Mouse (Mus musculus): ENCODE measurements around the gene Hnf1b. TPM values are rescaled to one million over a fixed set of nuclear protein-coding genes. Genes with fewer than 3 reads are reported as not detected.

The Hnf1b gene
- polyA plus RNA-seq, 1 experiment from 2014 or later: 167 TPM

- DNase-seq (ENCODE audit: low read depth, low spot score) (no peak), ATAC-seq (peak; percentile 9)
- in situ Hi-C loops (cut with MboI; ENCODE audit: low pct_unique_long_range_greater_than_20kb): loop anchor here (5.0 kb wide), 3 partner anchors 34 to 86 kb away; no protein-coding TSS in a partner anchor
- POLR2A ChIA-PET: interaction anchor here (0.9 to 11.1 kb wide), 13 partner anchors 22 to 85 kb away, joined by 3 to 128 read pairs (median 5); no protein-coding TSS in a partner anchor
- no peaks in the 10 kb centered on the region for H3K27me3 ChIP-seq
- CTCF ChIA-PET: interaction anchor here (0.9 to 9.5 kb wide), 3 partner anchors 22 to 75 kb away, joined by 3 to 78 read pairs (median 4); no protein-coding TSS in a partner anchor
- no peak for TF ChIP-seq CTCF (IDR thresholded peaks at IDR 0.05)
These were observed 1.6 kb downstream of the Hnf1b start for GRCm38 (mm10) chr11:83851273-83852015.

GRCm38 (mm10) chr11:83852016-83852355 is 2.1 kb downstream of the Hnf1b start:
- POLR2A ChIA-PET: interaction anchor here (0.9 to 11.1 kb wide), 10 partner anchors 17 to 85 kb away, joined by 3 to 128 read pairs (median 4); no protein-coding TSS in a partner anchor
- H3K27me3 ChIP-seq: no peaks in the 10 kb centered on the region
- CTCF ChIA-PET: interaction anchor here (0.9 to 9.5 kb wide), 3 partner anchors 23 to 75 kb away, joined by 4 to 78 read pairs (median 4); no protein-coding TSS in a partner anchor
- no peak for TF ChIP-seq CTCF (IDR thresholded peaks at IDR 0.05)
- no peak for DNase-seq (ENCODE audit: low read depth, low spot score)
- ATAC-seq: no peak
- in situ Hi-C loops (cut with MboI; ENCODE audit: low pct_unique_long_range_greater_than_20kb): loop anchor here (5.0 kb wide), 3 partner anchors 35 to 85 kb away; no protein-coding TSS in a partner anchor

- ChIA-PET CTCF (interaction anchor here (0.9 to 9.5 kb wide), 4 partner anchors 12 to 84 kb away, joined by 4 to 78 read pairs (median 7); no protein-coding TSS in a partner anchor), POLR2A (interaction anchor here (0.9 to 11.1 kb wide), 8 partner anchors 16 to 84 kb away, joined by 3 to 128 read pairs (median 4); no protein-coding TSS in a partner anchor)
- in situ Hi-C loops (cut with MboI; ENCODE audit: low pct_unique_long_range_greater_than_20kb): loop anchor here (5.0 kb wide), 3 partner anchors 35 to 85 kb away; no protein-coding TSS in a partner anchor
- H3K27me3 ChIP-seq: no peaks in the 10 kb centered on the region
- no peak for DNase-seq (ENCODE audit: low read depth, low spot score)
- ATAC-seq: no peak
- TF ChIP-seq CTCF (IDR thresholded peaks at IDR 0.05): no peak
These were observed 2.8 kb downstream of the Hnf1b start for GRCm38 (mm10) chr11:83852501-83853211.

- H3K27me3 ChIP-seq: no peaks in the 10 kb centered on the region
- ATAC-seq (no peak), DNase-seq (ENCODE audit: low read depth, low spot score) (no peak)
- no peak for TF ChIP-seq CTCF (IDR thresholded peaks at IDR 0.05)
- in situ Hi-C loops (cut with MboI; ENCODE audit: low pct_unique_long_range_greater_than_20kb): loop anchor here (5.0 kb wide), 3 partner anchors 36 to 84 kb away; no protein-coding TSS in a partner anchor
- CTCF ChIA-PET: interaction anchor here (1.1 to 9.5 kb wide), 6 partner anchors 12 to 83 kb away, joined by 3 to 78 read pairs (median 6); no protein-coding TSS in a partner anchor
- POLR2A ChIA-PET: interaction anchor here (0.6 to 11.1 kb wide), 12 partner anchors 14 to 1420 kb away, joined by 3 to 128 read pairs (median 4); no protein-coding TSS in a partner anchor
These were observed 3.4 kb downstream of the Hnf1b start for GRCm38 (mm10) chr11:83853221-83853792.

GRCm38 (mm10) chr11:83854091-83854490 is 4.2 kb downstream of the Hnf1b start:
- no peak for ATAC-seq
- no peaks in the 10 kb centered on the region for H3K27me3 ChIP-seq
- ChIA-PET POLR2A (interaction anchor here (0.5 to 11.1 kb wide), 12 partner anchors 13 to 402 kb away, joined by 3 to 128 read pairs (median 3); no protein-coding TSS in a partner anchor), CTCF (interaction anchor here (1.1 to 9.5 kb wide), 7 partner anchors 11 to 82 kb away, joined by 3 to 78 read pairs (median 5); no protein-coding TSS in a partner anchor)
- in situ Hi-C loops (cut with MboI; ENCODE audit: low pct_unique_long_range_greater_than_20kb): loop anchor here (5.0 kb wide), 3 partner anchors 37 to 83 kb away; no protein-coding TSS in a partner anchor
- no peak for DNase-seq (ENCODE audit: low read depth, low spot score)
- TF ChIP-seq CTCF (IDR thresholded peaks at IDR 0.05): no peak

GRCm38 (mm10) chr11:83854707-83855106 is 4.8 kb downstream of the Hnf1b start:
- no peaks in the 10 kb centered on the region for H3K27me3 ChIP-seq
- ATAC-seq: no peak
- in situ Hi-C loops (cut with MboI; ENCODE audit: low pct_unique_long_range_greater_than_20kb): loop anchor here (5.0 kb wide), 3 partner anchors 37 to 83 kb away; no protein-coding TSS in a partner anchor

GRCm38 (mm10) chr11:83857256-83857655 is 7.4 kb downstream of the Hnf1b start:
- TF ChIP-seq CTCF (IDR thresholded peaks at IDR 0.05): no peak
- POLR2A ChIA-PET: interaction anchor here (0.6 to 1.4 kb wide), 7 partner anchors 18 to 102 kb away, joined by 3 to 4 read pairs (median 4); no protein-coding TSS in a partner anchor
- ATAC-seq (no peak), DNase-seq (ENCODE audit: low read depth, low spot score) (no peak)
- CTCF ChIA-PET: no interaction called here
- in situ Hi-C loops (cut with MboI; ENCODE audit: low pct_unique_long_range_greater_than_20kb): no loop called here
- H3K27me3 ChIP-seq: no peaks in the 10 kb centered on the region

More at GRCm38 (mm10) chr11:83854707-83855106, 4.8 kb downstream of the Hnf1b start:
- POLR2A ChIA-PET: interaction anchor here (0.6 to 11.1 kb wide), 6 partner anchors 13 to 105 kb away, joined by 3 to 128 read pairs (median 6); no protein-coding TSS in a partner anchor
- TF ChIP-seq CTCF (IDR thresholded peaks at IDR 0.05): no peak
- CTCF ChIA-PET: interaction anchor here (1.1 to 9.5 kb wide), 6 partner anchors 12 to 82 kb away, joined by 3 to 78 read pairs (median 4); no protein-coding TSS in a partner anchor
- no peak for DNase-seq (ENCODE audit: low read depth, low spot score)

GRCm38 (mm10) chr11:83865286-83865685 is 15.4 kb downstream of the Hnf1b start:
- H3K27me3 ChIP-seq: no peaks in the 10 kb centered on the region
- DNase-seq (ENCODE audit: low read depth, low spot score): no peak
- in situ Hi-C loops (cut with MboI; ENCODE audit: low pct_unique_long_range_greater_than_20kb): no loop called here
- CTCF ChIA-PET: interaction anchor here (2.1 kb wide), 2 partner anchors 12 to 49 kb away, joined by 5 to 6 read pairs; no protein-coding TSS in a partner anchor
- ATAC-seq: no peak
- POLR2A ChIA-PET: interaction anchor here (1.1 kb wide), 1 partner anchor 8 kb away, joined by 3 read pairs; no protein-coding TSS in a partner anchor
- no peak for TF ChIP-seq CTCF (IDR thresholded peaks at IDR 0.05)

- CTCF ChIA-PET: interaction anchor here (0.7 to 1.6 kb wide), 4 partner anchors 14 to 219 kb away, joined by 3 to 4 read pairs (median 4); partner anchors contain the start of gene Hnf1b
- no peak for ATAC-seq
- no peaks in the 10 kb centered on the region for H3K27me3 ChIP-seq
- in situ Hi-C loops (cut with MboI; ENCODE audit: low pct_unique_long_range_greater_than_20kb): no loop called here
- TF ChIP-seq CTCF (IDR thresholded peaks at IDR 0.05): no peak
- POLR2A ChIA-PET: interaction anchor here (0.9 to 1.3 kb wide), 3 partner anchors 13 to 64 kb away, joined by 3 to 6 read pairs (median 3); partner anchors contain the start of gene Hnf1b
- DNase-seq (ENCODE audit: low read depth, low spot score): no peak
These were observed 17.7 kb downstream of the Hnf1b start for GRCm38 (mm10) chr11:83867571-83867970.
